8 mouse cellular contexts compared by ENCODE assay signal in the genomic region with DNA sequence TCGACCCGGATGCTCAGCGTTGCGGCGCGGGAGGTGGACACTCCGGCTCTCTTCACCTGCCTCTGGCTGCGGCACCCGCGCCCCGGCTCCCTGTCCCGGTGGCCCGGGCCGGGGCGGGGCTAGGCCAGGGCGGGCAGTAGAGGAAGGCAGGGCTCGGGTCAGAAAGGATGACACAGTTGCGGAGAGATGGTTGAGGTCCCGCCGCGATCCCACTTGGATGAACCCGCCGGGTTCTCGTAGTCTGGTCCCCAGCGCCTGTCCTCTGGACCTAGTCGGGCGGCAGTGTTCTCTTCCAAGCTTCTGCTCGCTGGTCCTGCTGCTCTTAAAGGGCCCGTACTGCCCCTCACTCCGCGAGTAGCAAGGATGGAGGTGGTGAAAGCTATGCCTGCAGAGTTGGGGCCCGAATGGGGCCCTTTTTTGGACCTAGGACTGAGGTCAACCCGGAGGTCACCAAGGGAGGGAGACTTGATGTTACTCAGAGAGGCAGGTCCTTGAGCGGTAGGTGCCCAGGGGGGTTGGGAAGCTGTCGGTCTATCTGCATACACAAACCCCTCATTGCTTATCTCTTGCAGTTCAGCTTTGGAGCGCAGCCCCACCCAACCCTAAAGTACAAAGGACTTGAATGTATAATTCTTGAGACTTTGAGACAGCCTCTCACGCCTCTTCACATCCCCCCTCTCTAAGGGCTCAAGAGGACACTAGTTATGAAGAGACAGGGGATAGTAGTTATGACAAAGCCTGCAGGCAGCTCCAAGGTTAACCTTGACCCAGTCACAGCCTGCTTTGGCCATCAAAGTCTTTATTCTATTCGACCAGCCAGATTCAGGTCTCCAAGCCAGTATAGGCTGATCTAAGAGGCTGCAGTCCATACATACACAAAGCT. TPM values are rescaled to one million over a fixed set of nuclear protein-coding genes. Genes with fewer than 3 reads are reported as not detected.
DNase-seq lines count a peak whose midpoint lies in the region; ATAC-seq and TF ChIP-seq lines count a peak whose summit lies in the region.

A gene (minus strand): TSS at position 540 of the 883 bp plus-strand sequence.

- intact Hi-C loops in heart, adult 2 months (cut with DNase I): no loop called here

- H3K27ac ChIP-seq in heart, adult 2 months: no peak within 1 kb of the TSS
- H3K27ac ChIP-seq in bone marrow macrophage, adult 2 months (ENCODE audit: insufficient read depth, low read depth, low read length): no peak within 1 kb of the TSS
- H3K27ac ChIP-seq in embryonic fibroblast, embryonic 13.5 days (ENCODE audit: insufficient read depth, low read length): no peak within 1 kb of the TSS
- H3K27ac ChIP-seq in hindbrain, embryonic 13.5 days: peak within 1 kb of the TSS; percentile 89
- H3K27ac ChIP-seq in limb, embryonic 11.5 days (replicated peaks; ENCODE audit: low read depth, low read length): no peak within 1 kb of the TSS

- TF ChIP-seq CTCF in heart, adult 2 months (IDR thresholded peaks at IDR 0.05): no peak
- no peak for TF ChIP-seq CTCF in bone marrow macrophage, adult 2 months (IDR thresholded peaks at IDR 0.05; ENCODE audit: low read depth, low read length)
- no peak for TF ChIP-seq CTCF in embryonic fibroblast, embryonic 13.5 days (IDR thresholded peaks at IDR 0.05; ENCODE audit: borderline replicate concordance, insufficient read depth, low read length)

- peaks cover 11% of the 10 kb centered on the region; the same call in 1 of the 2 replicates for H3K27me3 ChIP-seq in heart, adult 2 months (ENCODE audit: control insufficient read depth, insufficient read depth, low read length)
- H3K27me3 ChIP-seq in hindbrain, embryonic 13.5 days: 0 out of 2 replicates have a peak, but pooled peaks cover 3% of the 10 kb centered on the region
- peaks cover 20% of the 10 kb centered on the region for H3K27me3 ChIP-seq in limb, embryonic 11.5 days (ENCODE audit: control insufficient read depth, insufficient read depth, low read length)

- peak within 1 kb of the TSS; percentile 46 for H3K4me3 ChIP-seq in heart, adult 2 months
- H3K4me3 ChIP-seq in bone marrow macrophage, adult 2 months (ENCODE audit: insufficient read depth, low read length): peak within 1 kb of the TSS; percentile 6
- H3K4me3 ChIP-seq in embryonic fibroblast, embryonic 13.5 days (ENCODE audit: insufficient read depth, low read length): peak within 1 kb of the TSS; percentile 13
- peak within 1 kb of the TSS; percentile 87 for H3K4me3 ChIP-seq in hindbrain, embryonic 13.5 days
- H3K4me3 ChIP-seq in limb, embryonic 11.5 days (ENCODE audit: low read depth, low read length): peak within 1 kb of the TSS; percentile 82

- peak; percentile 70 for ATAC-seq in hindbrain, embryonic 13.5 days (ENCODE audit: low FRiP score)
- ATAC-seq in limb, embryonic 11.5 days (ENCODE audit: insufficient number of reproducible peaks, low FRiP score, low TSS enrichment, low read depth): peak; percentile 60

- peaks cover 3% of the 10 kb centered on the region; the same call in 1 of the 2 replicates for H3K4me1 ChIP-seq in heart, adult 2 months (ENCODE audit: control insufficient read depth, insufficient read depth, low read length)
- H3K4me1 ChIP-seq in bone marrow macrophage, adult 2 months (ENCODE audit: control insufficient read depth, insufficient read depth, low read length): no peaks in the 10 kb centered on the region
- no peaks in the 10 kb centered on the region for H3K4me1 ChIP-seq in embryonic fibroblast, embryonic 13.5 days (ENCODE audit: control insufficient read depth, insufficient read depth, low read length)
- H3K4me1 ChIP-seq in hindbrain, embryonic 13.5 days (replicated peaks): peaks cover 33% of the 10 kb centered on the region
- H3K4me1 ChIP-seq in limb, embryonic 11.5 days (ENCODE audit: control insufficient read depth, insufficient read depth, low read length): peaks cover 18% of the 10 kb centered on the region; the same call in 1 of the 2 replicates

- peak within 1 kb of the TSS; percentile 40 for H3K9ac ChIP-seq in heart, adult 2 months (ENCODE audit: low read depth, low read length)
- H3K9ac ChIP-seq in hindbrain, embryonic 13.5 days: peak within 1 kb of the TSS; percentile 96
- H3K9ac ChIP-seq in limb, embryonic 11.5 days (ENCODE audit: low read length): peak within 1 kb of the TSS; percentile 73

- 2% methylated on average over 38 of the region's 38 CpGs for WGBS in heart, adult 2 months
- WGBS in hindbrain, embryonic 13.5 days: 2% methylated on average over 38 of the region's 38 CpGs
- 2% methylated on average over 38 of the region's 38 CpGs for WGBS in limb, embryonic 11.5 days

- DNase-seq in heart, adult 2 months: peak; percentile 30 to 47
- DNase-seq in heart, adult 9 months (ENCODE audit: low spot score in 2 of 2): no peak
- peak; percentile 59 for DNase-seq in limb, embryonic 11.5 days (ENCODE audit: low spot score)
- DNase-seq in naive thymus-derived CD4-positive, alpha-beta T cell, adult 2 months (ENCODE audit: low read depth): peak; percentile 33
- no peak for DNase-seq in urinary bladder, postnatal 14 days (ENCODE audit: low spot score)

- no peak for TF ChIP-seq EP300 in heart, adult 2 months (IDR thresholded peaks at IDR 0.05; ENCODE audit: insufficient read depth, low read depth, low read length)

- TF ChIP-seq POLR2A in heart, adult 2 months (IDR thresholded peaks at IDR 0.05; ENCODE audit: insufficient read depth, low read depth, low read length): no peak
- TF ChIP-seq POLR2A in bone marrow macrophage, adult 2 months (IDR thresholded peaks at IDR 0.05; ENCODE audit: borderline replicate concordance, low read depth, low read length): no peak
- TF ChIP-seq POLR2A in embryonic fibroblast, embryonic 13.5 days (IDR thresholded peaks at IDR 0.05; ENCODE audit: low read depth, low read length): no peak

- no peaks in the 10 kb centered on the region for H3K79me2 ChIP-seq in heart, adult 2 months (replicated peaks; ENCODE audit: control insufficient read depth, insufficient read depth, low read length)

- H3K9me3 ChIP-seq in hindbrain, embryonic 13.5 days: no peaks in the 10 kb centered on the region
- no peaks in the 10 kb centered on the region for H3K9me3 ChIP-seq in limb, embryonic 11.5 days (ENCODE audit: control insufficient read depth, low read length)

- no peaks in the 10 kb centered on the region for H3K36me3 ChIP-seq in heart, adult 2 months (ENCODE audit: control insufficient read depth, insufficient read depth, low read length)
- H3K36me3 ChIP-seq in hindbrain, embryonic 13.5 days: peaks cover 43% of the 10 kb centered on the region
- peaks cover 13% of the 10 kb centered on the region for H3K36me3 ChIP-seq in limb, embryonic 11.5 days (ENCODE audit: control insufficient read depth, insufficient read depth, low read length)

- peak within 1 kb of the TSS; percentile 95 for H3K4me2 ChIP-seq in hindbrain, embryonic 13.5 days
- H3K4me2 ChIP-seq in limb, embryonic 11.5 days (ENCODE audit: low read depth, severe bottlenecking): peak within 1 kb of the TSS; percentile 99

RNA-seq across cellular contexts. Expression of the gene that starts here (rescaled TPM):
- total RNA-seq in heart, adult 2 months (2021): under 1 TPM; 0.42 to 0.75 TPM
- polyA plus RNA-seq in heart, adult 2 months (2012; rRNA removed): 1.9 and 2.1 TPM in 2 replicates
- polyA plus RNA-seq in bone marrow macrophage, adult 2 months (2012; ENCODE audit: insufficient read depth, insufficient read length, missing spikeins): not detected in 2 replicates
- polyA plus RNA-seq in embryonic fibroblast, embryonic 13.5 days (2011; ENCODE audit: insufficient read length, low read depth, missing spikeins): 1.0 and 1.6 TPM in 2 replicates
- 18.0 and 20.1 TPM in 2 replicates for polyA plus RNA-seq in hindbrain, embryonic 13.5 days (2015; fragmentation: Nextera tagmentation; extraction: Ambion mirVana)
- 3.4 and 3.7 TPM in 2 replicates for polyA plus RNA-seq in limb, embryonic 11.5 days (2014; fragmentation: Nextera tagmentation; extraction: Ambion mirVana)

Comparison
In these comparisons a context has a peak if more than half of its experiments do, and no peak if none do; other contexts are left out.
1. DNase-seq: peak in heart, adult 2 months (2 of 2), limb, embryonic 11.5 days (single experiment) and naive thymus-derived CD4-positive, alpha-beta T cell, adult 2 months (single experiment); none in heart, adult 9 months (0 of 2) and urinary bladder, postnatal 14 days (single experiment).
2. H3K4me3 ChIP-seq: peak in every context shown above with its lines; median percentile 87 in hindbrain, embryonic 13.5 days; 82 in limb, embryonic 11.5 days; 46 in heart, adult 2 months; 13 in embryonic fibroblast, embryonic 13.5 days; 6 in bone marrow macrophage, adult 2 months.
3. H3K9ac ChIP-seq: peak in every context shown above with its lines; median percentile 96 in hindbrain, embryonic 13.5 days; 73 in limb, embryonic 11.5 days; 40 in heart, adult 2 months.